Mouse (Mus musculus): ENCODE measurements around the gene Gprc5d. TPM values are rescaled to one million over a fixed set of nuclear protein-coding genes. Genes with fewer than 3 reads are reported as not detected.

Gene Gprc5d
- polyA plus RNA-seq, 1 experiment from 2014 or later = not detected

DNA sequence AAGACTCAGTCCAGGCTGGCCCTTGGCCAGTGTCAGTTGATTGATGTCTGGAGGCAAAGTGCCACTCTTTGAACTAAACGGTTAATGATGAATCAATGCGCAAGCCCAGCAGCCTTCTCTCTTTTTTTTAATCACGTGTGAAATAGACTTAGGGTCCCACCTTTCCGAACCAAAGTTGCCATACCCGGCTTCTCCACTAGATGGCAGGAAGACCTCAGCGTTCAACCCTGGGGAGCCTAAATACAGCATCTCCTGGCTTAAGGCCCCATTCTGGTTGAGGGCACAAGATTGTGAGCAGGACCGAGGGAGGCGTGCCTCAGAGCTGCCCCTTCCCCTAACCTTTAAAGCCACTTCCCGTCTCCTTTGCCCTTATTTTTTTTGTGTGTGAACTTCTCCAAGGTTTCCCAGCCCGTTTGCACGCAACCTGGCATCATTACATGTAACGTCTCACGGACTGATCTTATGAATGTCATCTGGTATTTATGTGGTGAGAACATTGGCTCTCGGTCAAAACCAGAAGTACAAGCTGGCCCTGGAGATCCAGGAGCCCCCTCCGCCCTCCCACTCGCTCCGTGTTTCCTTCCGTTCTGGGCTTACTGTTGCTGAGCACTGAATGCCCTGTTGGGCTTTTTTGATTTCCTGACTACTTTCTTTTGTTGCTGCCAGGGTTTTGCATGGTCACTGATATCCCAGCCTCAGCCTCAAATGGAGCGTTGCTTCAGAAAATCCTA lies 30.2 kb downstream of the Gprc5d start:
- peak overlapping the region; percentile 7; the same call in 1 of the 2 replicates for H3K27ac ChIP-seq (replicated peaks)
- peaks cover 10% of the 10 kb centered on the region for H3K4me1 ChIP-seq
- ATAC-seq (replicated peaks) = peak; percentile 87
- H3K4me3 ChIP-seq = peak overlapping the region; percentile 16
- H3K9ac ChIP-seq (replicated peaks) = 0 out of 2 replicates have a peak overlapping the region, but pooled peaks have one; percentile 7
- no peaks in the 10 kb centered on the region for H3K27me3 ChIP-seq
- peak overlapping the region; percentile 38 for H3K4me2 ChIP-seq (replicated peaks)
- H3K36me3 ChIP-seq = no peaks in the 10 kb centered on the region
- WGBS = 20% methylated on average over 19 of the region's 19 CpGs
- no peaks in the 10 kb centered on the region for H3K9me3 ChIP-seq

DNA sequence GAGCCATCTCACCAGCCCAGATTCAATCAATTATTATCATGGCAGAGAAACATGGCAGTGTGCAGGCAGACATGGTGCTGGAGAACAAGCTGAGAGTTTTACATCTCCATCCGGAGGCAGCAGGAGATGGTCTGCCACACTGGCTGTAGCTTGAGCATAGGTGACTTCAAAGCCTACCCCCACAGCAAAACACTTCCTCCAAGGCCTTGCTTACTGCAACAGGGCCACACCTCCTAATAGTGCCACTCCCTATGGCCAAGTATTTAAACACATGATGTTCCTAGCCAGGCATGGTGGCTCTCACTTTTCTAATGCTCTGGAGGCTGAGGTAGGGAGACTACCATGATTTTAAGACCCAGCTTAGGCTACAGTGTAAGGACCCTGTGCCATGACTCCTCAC lies 32.4 kb downstream of the Gprc5d start:
- ATAC-seq (replicated peaks) = no peak
- Histone ChIP-seq H3K9ac (replicated peaks) (no peak overlapping the region), H3K4me1 (peaks cover 9% of the 10 kb centered on the region), H3K27ac (replicated peaks) (no peak overlapping the region), H3K9me3 (no peaks in the 10 kb centered on the region), H3K36me3 (no peaks in the 10 kb centered on the region), H3K4me2 (replicated peaks) (no peak overlapping the region), H3K27me3 (no peaks in the 10 kb centered on the region), H3K4me3 (no peak overlapping the region)
- WGBS = 95% methylated on average over 1 of the region's 1 CpGs

DNA sequence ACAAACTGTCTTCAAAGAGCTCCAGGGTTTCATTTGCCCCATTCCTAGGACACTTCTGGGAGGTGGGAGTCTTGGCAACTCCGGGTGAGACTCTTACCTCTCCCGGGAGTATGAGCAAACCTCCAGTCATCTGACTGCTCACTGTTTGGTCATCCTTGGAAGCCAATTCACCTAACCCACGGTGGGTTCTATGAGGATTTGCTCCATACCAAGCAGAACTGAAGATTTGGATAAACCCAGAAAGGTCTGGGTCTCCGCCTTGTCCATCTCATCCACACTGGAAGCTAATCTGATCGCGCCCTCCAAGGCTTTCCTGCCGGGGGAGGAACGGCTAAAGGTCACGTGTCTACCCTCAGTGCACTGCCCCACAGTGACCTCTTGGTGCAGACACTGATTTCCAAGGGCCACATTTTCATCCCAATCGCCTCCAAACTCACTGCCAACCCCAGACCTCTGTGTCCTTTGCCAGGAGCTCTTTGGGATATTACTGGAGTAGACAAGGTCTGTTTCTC lies 34.0 kb downstream of the Gprc5d start:
- ATAC-seq (replicated peaks) = no peak
- WGBS = 83% methylated on average over 10 of the region's 10 CpGs
- no peak overlapping the region for H3K9ac ChIP-seq (replicated peaks)
- H3K36me3 ChIP-seq = no peaks in the 10 kb centered on the region
- no peak overlapping the region for H3K27ac ChIP-seq (replicated peaks)
- no peak overlapping the region for H3K4me2 ChIP-seq (replicated peaks)
- H3K4me1 ChIP-seq = peaks cover 9% of the 10 kb centered on the region
- no peaks in the 10 kb centered on the region for H3K9me3 ChIP-seq
- H3K27me3 ChIP-seq = no peaks in the 10 kb centered on the region
- H3K4me3 ChIP-seq = no peak overlapping the region

DNA sequence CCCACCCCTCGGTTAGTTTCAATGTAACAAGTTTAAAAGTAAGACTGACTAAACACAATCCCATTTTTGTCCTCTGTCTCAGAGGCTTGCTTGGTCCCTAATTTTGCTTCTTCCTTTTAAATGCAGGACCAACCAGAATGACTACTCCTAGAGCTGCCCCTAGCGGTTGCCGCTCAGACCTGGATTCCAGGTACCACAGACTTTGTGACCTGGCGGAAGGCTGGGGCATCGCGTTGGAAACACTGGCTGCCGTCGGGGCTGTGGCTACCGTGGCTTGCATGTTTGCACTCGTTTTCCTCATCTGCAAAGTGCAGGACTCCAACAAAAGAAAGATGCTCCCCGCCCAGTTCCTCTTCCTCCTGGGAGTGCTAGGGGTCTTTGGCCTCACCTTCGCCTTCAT lies 39.7 kb downstream of the Gprc5d start:
- no peak overlapping the region for H3K27ac ChIP-seq (replicated peaks)
- H3K9me3 ChIP-seq = no peaks in the 10 kb centered on the region
- H3K9ac ChIP-seq (replicated peaks) = no peak overlapping the region
- 46% methylated on average over 12 of the region's 12 CpGs for WGBS
- ATAC-seq (replicated peaks) = no peak
- no peak overlapping the region for H3K4me3 ChIP-seq
- no peak overlapping the region for H3K4me2 ChIP-seq (replicated peaks)
- no peaks in the 10 kb centered on the region for H3K4me1 ChIP-seq
- H3K27me3 ChIP-seq = no peaks in the 10 kb centered on the region
- no peaks in the 10 kb centered on the region for H3K36me3 ChIP-seq

DNA sequence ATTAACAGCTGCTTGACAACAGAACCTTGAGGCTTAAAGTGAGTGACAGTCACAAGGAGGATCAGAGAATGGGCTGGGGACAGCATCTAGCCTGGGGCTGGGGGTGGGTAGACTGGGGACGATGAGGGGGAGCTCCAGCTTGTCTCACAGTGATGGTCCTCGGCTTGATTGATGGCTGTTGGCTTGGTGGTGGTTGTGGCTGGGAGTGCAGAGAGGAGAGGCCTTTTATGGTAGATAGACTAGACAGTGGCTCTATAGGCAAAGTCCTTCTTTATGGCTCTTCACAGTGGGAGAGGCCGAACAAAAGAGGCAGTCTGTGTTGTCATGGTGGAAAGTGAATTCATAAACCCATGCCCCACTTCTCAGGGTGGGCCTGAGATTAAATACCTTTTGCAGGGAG lies 41.9 kb downstream of the Gprc5d start:
- no peaks in the 10 kb centered on the region for H3K27me3 ChIP-seq
- no peak overlapping the region for H3K27ac ChIP-seq (replicated peaks)
- no peak for ATAC-seq (replicated peaks)
- H3K4me3 ChIP-seq = no peak overlapping the region
- WGBS = 63% methylated on average over 3 of the region's 3 CpGs
- no peaks in the 10 kb centered on the region for H3K36me3 ChIP-seq
- no peaks in the 10 kb centered on the region for H3K9me3 ChIP-seq
- H3K4me1 ChIP-seq = no peaks in the 10 kb centered on the region
- no peak overlapping the region for H3K4me2 ChIP-seq (replicated peaks)
- no peak overlapping the region for H3K9ac ChIP-seq (replicated peaks)

DNA sequence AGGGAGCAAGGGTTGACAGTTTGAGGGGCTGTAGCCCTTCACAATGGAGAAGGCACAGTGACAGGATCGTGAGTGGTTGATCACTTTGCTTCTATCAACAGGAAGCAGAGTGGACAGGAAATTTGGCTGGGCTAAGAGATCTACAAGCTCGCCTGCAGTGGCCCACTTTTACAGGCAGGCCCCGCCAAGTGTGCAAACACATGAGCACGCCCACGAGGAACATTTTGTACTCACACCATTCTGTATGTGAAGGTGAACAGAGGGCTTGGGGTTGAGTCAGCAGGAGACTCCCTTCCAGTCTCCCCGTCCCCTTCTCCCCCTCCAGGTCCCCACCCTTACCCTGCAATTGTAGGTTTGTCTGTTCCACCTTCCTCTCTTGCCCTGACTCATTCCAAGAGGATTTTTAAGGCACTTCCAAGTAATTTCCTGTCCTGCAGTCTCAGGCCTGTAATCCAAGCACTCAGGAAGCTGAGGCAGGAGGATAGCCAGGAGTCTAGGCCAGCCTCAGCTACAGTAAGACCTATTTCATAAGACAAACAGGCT lies 43.6 kb downstream of the Gprc5d start:
- Histone ChIP-seq H3K4me2 (replicated peaks) (no peak overlapping the region), H3K9me3 (no peaks in the 10 kb centered on the region), H3K4me1 (no peaks in the 10 kb centered on the region), H3K9ac (replicated peaks) (no peak overlapping the region), H3K4me3 (no peak overlapping the region), H3K27me3 (no peaks in the 10 kb centered on the region), H3K27ac (replicated peaks) (no peak overlapping the region), H3K36me3 (no peaks in the 10 kb centered on the region)
- 83% methylated on average over 6 of the region's 6 CpGs for WGBS
- ATAC-seq (replicated peaks) = no peak

DNA sequence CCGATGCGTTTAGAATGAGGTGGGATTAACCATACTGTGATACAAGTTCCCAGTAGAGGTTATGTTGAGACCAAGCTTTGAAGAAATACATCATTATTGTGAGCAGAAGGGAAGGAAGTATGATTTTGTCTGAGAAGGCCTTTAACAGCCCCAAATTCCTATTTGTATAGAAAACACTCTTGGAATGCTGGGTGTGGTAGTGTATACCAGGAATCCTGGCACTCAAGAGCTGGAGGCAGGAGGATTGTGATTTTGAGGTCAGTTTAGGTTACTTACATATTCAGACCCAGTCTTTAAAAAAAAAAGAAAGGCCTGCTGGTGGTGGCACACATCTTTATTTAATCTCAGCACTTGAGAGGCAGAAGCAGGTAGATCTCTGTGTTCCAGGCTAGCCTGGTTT lies 47.7 kb downstream of the Gprc5d start:
- H3K9ac ChIP-seq (replicated peaks) = no peak overlapping the region
- no peaks in the 10 kb centered on the region for H3K36me3 ChIP-seq
- ATAC-seq (replicated peaks) = no peak
- no peak overlapping the region for H3K27ac ChIP-seq (replicated peaks)
- no peak overlapping the region for H3K4me3 ChIP-seq
- H3K4me1 ChIP-seq = peaks cover 7% of the 10 kb centered on the region; the same call in 1 of the 2 replicates
- 81% methylated on average over 2 of the region's 2 CpGs for WGBS
- H3K9me3 ChIP-seq = no peaks in the 10 kb centered on the region
- no peak overlapping the region for H3K4me2 ChIP-seq (replicated peaks)
- peaks cover 6% of the 10 kb centered on the region; the same call in 1 of the 2 replicates for H3K27me3 ChIP-seq

DNA sequence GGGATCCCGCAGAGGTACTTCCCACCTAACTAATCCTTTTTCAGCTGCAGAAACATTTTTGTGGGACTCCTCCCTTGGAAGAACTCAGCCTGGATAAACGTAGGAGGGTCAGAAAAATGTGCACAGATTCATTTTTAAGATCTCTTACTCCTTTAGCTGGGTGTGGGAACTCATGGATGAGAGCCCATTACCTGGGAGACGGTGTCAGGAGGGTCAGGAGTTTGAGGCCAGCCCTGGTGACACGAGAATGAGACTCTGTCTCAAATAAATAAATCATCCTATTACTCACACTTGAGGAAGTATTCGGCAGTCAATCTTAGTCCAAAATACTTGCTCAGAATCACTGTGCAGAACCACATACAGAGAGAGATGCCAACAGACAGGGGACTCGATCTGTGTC lies 48.2 kb downstream of the Gprc5d start:
- Histone ChIP-seq H3K27me3 (peaks cover 6% of the 10 kb centered on the region; the same call in 1 of the 2 replicates), H3K36me3 (no peaks in the 10 kb centered on the region), H3K9ac (replicated peaks) (no peak overlapping the region), H3K4me1 (peaks cover 10% of the 10 kb centered on the region; the same call in 1 of the 2 replicates), H3K4me3 (no peak overlapping the region), H3K27ac (replicated peaks) (no peak overlapping the region), H3K9me3 (no peaks in the 10 kb centered on the region), H3K4me2 (replicated peaks) (no peak overlapping the region)
- no peak for ATAC-seq (replicated peaks)
- 77% methylated on average over 6 of the region's 6 CpGs for WGBS

DNA sequence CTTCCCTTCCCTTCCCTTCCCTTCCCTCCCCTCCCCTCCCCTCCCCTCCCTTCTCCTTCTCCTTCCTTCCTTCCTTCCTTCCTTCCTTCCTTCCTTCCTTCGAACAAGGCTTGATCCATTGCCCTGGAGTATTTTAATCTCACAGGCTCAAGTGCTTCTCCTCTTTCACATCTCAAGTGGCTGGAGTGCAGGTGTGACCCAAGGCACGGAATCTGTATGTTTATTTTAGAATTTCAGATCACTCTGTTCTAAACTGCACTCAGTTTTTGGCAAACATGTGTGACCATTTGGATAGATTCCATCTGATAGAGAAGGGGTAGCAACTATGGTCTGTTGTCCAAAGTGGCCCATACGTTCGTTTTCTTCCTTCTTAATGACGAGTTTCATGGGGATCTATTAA lies 49.9 kb downstream of the Gprc5d start:
- ATAC-seq (replicated peaks) = no peak
- Histone ChIP-seq H3K27me3 (peaks cover 6% of the 10 kb centered on the region; the same call in 1 of the 2 replicates), H3K9me3 (no peaks in the 10 kb centered on the region), H3K36me3 (no peaks in the 10 kb centered on the region), H3K9ac (replicated peaks) (no peak overlapping the region), H3K4me3 (no peak overlapping the region), H3K4me1 (peaks cover 10% of the 10 kb centered on the region; the same call in 1 of the 2 replicates), H3K27ac (replicated peaks) (no peak overlapping the region), H3K4me2 (replicated peaks) (no peak overlapping the region)
- WGBS = 75% methylated on average over 4 of the region's 5 CpGs

DNA sequence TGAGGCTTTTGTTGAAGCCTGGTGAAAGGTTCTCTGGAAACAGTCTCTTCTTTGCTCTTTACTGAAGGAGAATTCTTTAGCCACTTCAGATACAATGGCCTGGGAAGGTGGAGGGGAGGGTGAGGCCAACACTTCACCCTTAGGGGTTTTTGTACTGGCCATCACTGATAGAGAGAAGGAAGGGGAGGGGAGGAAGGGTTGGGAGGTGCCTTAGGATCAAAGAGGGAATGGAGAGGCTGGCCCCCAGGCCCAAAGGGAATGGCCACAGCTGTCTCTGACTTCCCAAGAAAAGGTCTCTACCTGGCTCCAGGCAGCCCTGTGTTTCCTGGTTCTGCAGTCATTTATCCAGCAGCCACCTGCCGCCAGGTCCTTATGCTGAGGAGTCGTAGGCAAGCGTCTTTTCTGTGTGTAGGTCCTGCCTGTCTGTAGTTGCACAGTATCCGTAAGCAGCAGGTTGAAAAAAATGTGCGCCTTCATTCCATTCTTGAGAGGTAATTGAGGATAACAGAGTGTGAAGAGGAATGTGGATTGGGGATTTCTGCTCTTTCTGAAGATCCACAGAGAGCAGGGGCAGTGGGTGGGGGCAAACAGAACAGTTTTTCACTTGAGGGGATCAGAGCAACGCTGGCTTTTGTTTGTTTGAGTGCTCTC lies 51.2 kb downstream of the Gprc5d start:
- H3K36me3 ChIP-seq = no peaks in the 10 kb centered on the region
- ATAC-seq (replicated peaks) = no peak
- peaks cover 6% of the 10 kb centered on the region; the same call in 1 of the 2 replicates for H3K27me3 ChIP-seq
- no peaks in the 10 kb centered on the region for H3K9me3 ChIP-seq
- H3K27ac ChIP-seq (replicated peaks) = no peak overlapping the region
- H3K4me1 ChIP-seq = peaks cover 10% of the 10 kb centered on the region; the same call in 1 of the 2 replicates
- H3K4me3 ChIP-seq = no peak overlapping the region
- H3K9ac ChIP-seq (replicated peaks) = no peak overlapping the region
- H3K4me2 ChIP-seq (replicated peaks) = no peak overlapping the region
- WGBS = 29% methylated on average over 6 of the region's 6 CpGs

DNA sequence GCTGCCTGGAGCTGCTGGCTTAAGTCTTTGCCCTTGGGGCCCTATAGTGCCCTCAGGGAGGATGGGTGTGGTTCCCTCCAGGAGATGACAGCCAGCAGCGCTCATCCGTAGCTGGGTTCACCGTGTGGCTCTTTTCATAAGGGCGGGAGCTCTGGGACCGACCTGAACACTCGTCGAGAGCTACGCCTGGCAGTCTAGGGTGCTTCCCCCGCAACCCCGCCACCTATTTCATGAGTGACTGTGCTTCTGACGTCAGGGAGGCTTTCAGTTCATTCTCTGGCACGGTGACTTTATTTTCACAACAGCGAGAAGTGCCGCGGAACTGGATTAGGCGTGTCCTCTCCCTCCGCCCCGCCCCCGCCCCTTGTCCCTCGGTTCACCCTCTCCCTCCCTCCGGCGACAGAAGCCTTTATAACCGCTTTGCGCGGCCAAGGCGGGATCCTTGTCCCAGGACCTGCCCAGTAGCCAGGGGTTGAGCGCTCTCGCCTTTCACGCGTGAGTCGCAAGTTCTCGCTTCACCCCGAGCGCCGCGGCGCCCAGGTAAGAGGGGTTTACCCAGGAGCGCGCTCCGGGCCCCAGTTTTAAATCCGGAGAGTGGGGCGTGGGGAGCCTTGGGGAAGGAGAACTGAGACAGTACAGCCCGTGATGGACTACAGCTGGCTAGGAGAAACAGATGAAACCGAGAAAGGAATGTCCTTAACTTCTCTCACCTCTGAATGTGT lies 52.7 kb downstream of the Gprc5d start, which contains the start of gene Gprc5a:
TSS of gene Gprc5a (plus strand) at position 416 of the 722 bp plus-strand sequence.
- H3K27me3 ChIP-seq = peaks cover 6% of the 10 kb centered on the region; the same call in 1 of the 2 replicates
- H3K4me1 ChIP-seq = peaks cover 10% of the 10 kb centered on the region; the same call in 1 of the 2 replicates
- no peaks in the 10 kb centered on the region for H3K9me3 ChIP-seq
- H3K27ac ChIP-seq (replicated peaks) = no peak within 1 kb of the TSS
- H3K9ac ChIP-seq (replicated peaks) = peak within 1 kb of the TSS; percentile 39
- peak within 1 kb of the TSS; percentile 43 for H3K4me3 ChIP-seq
- ATAC-seq (replicated peaks) = peak; percentile 48; the same call in 1 of the 2 replicates
- H3K4me2 ChIP-seq (replicated peaks) = peak within 1 kb of the TSS; percentile 82
- H3K36me3 ChIP-seq = no peaks in the 10 kb centered on the region
- WGBS = under 1% methylated on average over 44 of the region's 44 CpGs
